Mouse (Mus musculus): ENCODE results near the gene Bean1. TPM values are rescaled to one million over a fixed set of nuclear protein-coding genes. Genes with fewer than 3 reads are reported as not detected.

Gene Bean1
- polyA plus RNA-seq, 1 experiment, result not detected

- Histone ChIP-seq H3K4me1 (ENCODE audit: control insufficient read depth, insufficient read depth, insufficient read length, low read length) (no peaks in the 10 kb centered on the region; the same call in 1 of the 2 replicates), H3K4me3 (ENCODE audit: insufficient read depth, low read depth, low read length) (no peak overlapping the region), H3K27ac (replicated peaks; ENCODE audit: low read depth, low read length) (no peak overlapping the region)
Measured at GRCm38 (mm10) chr8:104144434-104145216, 25.6 kb upstream of the Bean1 start.

GRCm38 (mm10) chr8:104145981-104146689, 24.1 kb upstream of the Bean1 start:
- no peaks in the 10 kb centered on the region; the same call in 1 of the 2 replicates for H3K4me1 ChIP-seq (ENCODE audit: control insufficient read depth, insufficient read depth, insufficient read length, low read length)
- no peak overlapping the region for H3K4me3 ChIP-seq (ENCODE audit: insufficient read depth, low read depth, low read length)

GRCm38 (mm10) chr8:104146717-104147494, 23.3 kb upstream of the Bean1 start:
- H3K27ac ChIP-seq (replicated peaks; ENCODE audit: low read depth, low read length), result no peak overlapping the region
- no peak overlapping the region for H3K4me3 ChIP-seq (ENCODE audit: insufficient read depth, low read depth, low read length)
- no peaks in the 10 kb centered on the region; the same call in 1 of the 2 replicates for H3K4me1 ChIP-seq (ENCODE audit: control insufficient read depth, insufficient read depth, insufficient read length, low read length)

More at GRCm38 (mm10) chr8:104145981-104146689, 24.1 kb upstream of the Bean1 start:
- no peak overlapping the region for H3K27ac ChIP-seq (replicated peaks; ENCODE audit: low read depth, low read length)

GRCm38 (mm10) chr8:104147947-104148346, 22.3 kb upstream of the Bean1 start:
- no peak overlapping the region for H3K4me3 ChIP-seq (ENCODE audit: insufficient read depth, low read depth, low read length)
- peak overlapping the region; percentile 10; the same call in 1 of the 2 replicates for H3K27ac ChIP-seq (replicated peaks; ENCODE audit: low read depth, low read length)
- no peaks in the 10 kb centered on the region for H3K4me1 ChIP-seq (ENCODE audit: control insufficient read depth, insufficient read depth, insufficient read length, low read length)

GRCm38 (mm10) chr8:104160731-104161130, 9.5 kb upstream of the Bean1 start:
- Histone ChIP-seq H3K4me1 (ENCODE audit: control insufficient read depth, insufficient read depth, insufficient read length, low read length) (no peaks in the 10 kb centered on the region), H3K27ac (replicated peaks; ENCODE audit: low read depth, low read length) (no peak overlapping the region), H3K4me3 (ENCODE audit: insufficient read depth, low read depth, low read length) (no peak overlapping the region)

GRCm38 (mm10) chr8:104169461-104169860, 781 bp upstream of the Bean1 start:
- Histone ChIP-seq H3K4me1 (ENCODE audit: control insufficient read depth, insufficient read depth, insufficient read length, low read length) (no peaks in the 10 kb centered on the region), H3K27ac (replicated peaks; ENCODE audit: low read depth, low read length) (no peak overlapping the region), H3K4me3 (ENCODE audit: insufficient read depth, low read depth, low read length) (no peak overlapping the region)

- Histone ChIP-seq H3K4me1 (ENCODE audit: control insufficient read depth, insufficient read depth, insufficient read length, low read length) (no peaks in the 10 kb centered on the region), H3K27ac (replicated peaks; ENCODE audit: low read depth, low read length) (no peak overlapping the region), H3K4me3 (ENCODE audit: insufficient read depth, low read depth, low read length) (peak overlapping the region; percentile 59)
Measured at GRCm38 (mm10) chr8:104171050-104171620, 893 bp downstream of the Bean1 start.

GRCm38 (mm10) chr8:104172420-104172819, 2.2 kb downstream of the Bean1 start:
- Histone ChIP-seq H3K27ac (replicated peaks; ENCODE audit: low read depth, low read length) (no peak overlapping the region), H3K4me1 (ENCODE audit: control insufficient read depth, insufficient read depth, insufficient read length, low read length) (no peaks in the 10 kb centered on the region), H3K4me3 (ENCODE audit: insufficient read depth, low read depth, low read length) (no peak overlapping the region)

GRCm38 (mm10) chr8:104175848-104176527, 5.7 kb downstream of the Bean1 start:
- Histone ChIP-seq H3K27ac (replicated peaks; ENCODE audit: low read depth, low read length) (no peak overlapping the region), H3K4me1 (ENCODE audit: control insufficient read depth, insufficient read depth, insufficient read length, low read length) (no peaks in the 10 kb centered on the region), H3K4me3 (ENCODE audit: insufficient read depth, low read depth, low read length) (no peak overlapping the region)

- no peak overlapping the region for H3K4me3 ChIP-seq (ENCODE audit: insufficient read depth, low read depth, low read length)
- no peaks in the 10 kb centered on the region for H3K4me1 ChIP-seq (ENCODE audit: control insufficient read depth, insufficient read depth, insufficient read length, low read length)
- no peak overlapping the region for H3K27ac ChIP-seq (replicated peaks; ENCODE audit: low read depth, low read length)
Measured at GRCm38 (mm10) chr8:104177054-104177453, 6.8 kb downstream of the Bean1 start.

- H3K4me3 ChIP-seq (ENCODE audit: insufficient read depth, low read depth, low read length), result no peak overlapping the region
Measured at GRCm38 (mm10) chr8:104184905-104185304, 14.7 kb downstream of the Bean1 start.

GRCm38 (mm10) chr8:104186827-104187226, 16.6 kb downstream of the Bean1 start:
- Histone ChIP-seq H3K4me1 (ENCODE audit: control insufficient read depth, insufficient read depth, insufficient read length, low read length) (no peaks in the 10 kb centered on the region), H3K27ac (replicated peaks; ENCODE audit: low read depth, low read length) (no peak overlapping the region), H3K4me3 (ENCODE audit: insufficient read depth, low read depth, low read length) (no peak overlapping the region)

More at GRCm38 (mm10) chr8:104184905-104185304, 14.7 kb downstream of the Bean1 start:
- no peak overlapping the region for H3K27ac ChIP-seq (replicated peaks; ENCODE audit: low read depth, low read length)
- no peaks in the 10 kb centered on the region for H3K4me1 ChIP-seq (ENCODE audit: control insufficient read depth, insufficient read depth, insufficient read length, low read length)

GRCm38 (mm10) chr8:104187622-104188021, 17.4 kb downstream of the Bean1 start:
- Histone ChIP-seq H3K4me1 (ENCODE audit: control insufficient read depth, insufficient read depth, insufficient read length, low read length) (no peaks in the 10 kb centered on the region), H3K4me3 (ENCODE audit: insufficient read depth, low read depth, low read length) (no peak overlapping the region), H3K27ac (replicated peaks; ENCODE audit: low read depth, low read length) (no peak overlapping the region)

GRCm38 (mm10) chr8:104188459-104188858, 18.2 kb downstream of the Bean1 start:
- H3K4me1 ChIP-seq (ENCODE audit: control insufficient read depth, insufficient read depth, insufficient read length, low read length), result no peaks in the 10 kb centered on the region
- no peak overlapping the region for H3K4me3 ChIP-seq (ENCODE audit: insufficient read depth, low read depth, low read length)
- no peak overlapping the region for H3K27ac ChIP-seq (replicated peaks; ENCODE audit: low read depth, low read length)
